Mouse (Mus musculus): Measurements from ENCODE around the gene Klk6. TPM values are rescaled to one million over a fixed set of nuclear protein-coding genes. Genes with fewer than 3 reads are reported as not detected.

Gene Klk6
- polyA plus RNA-seq, 1 experiment from 2014 or later = not detected

- Histone ChIP-seq H3K4me2 (no peak overlapping the region), H3K27ac (no peak overlapping the region), H3K27me3 (no peaks in the 10 kb centered on the region), H3K9me3 (no peaks in the 10 kb centered on the region), H3K4me1 (replicated peaks) (no peaks in the 10 kb centered on the region), H3K9ac (replicated peaks) (no peak overlapping the region), H3K36me3 (no peaks in the 10 kb centered on the region), H3K4me3 (replicated peaks) (no peak overlapping the region)
- ATAC-seq (ENCODE audit: insufficient number of reproducible peaks, insufficient read depth, low FRiP score, low TSS enrichment, low read depth) = no peak
- WGBS = 94% methylated on average over 7 of the region's 7 CpGs
Observed at GRCm38 (mm10) chr7:43821581-43821980, 2.7 kb upstream of the Klk6 start.

- ATAC-seq (ENCODE audit: insufficient number of reproducible peaks, insufficient read depth, low FRiP score, low TSS enrichment, low read depth) = no peak
- WGBS = 83% methylated on average over 5 of the region's 5 CpGs
- Histone ChIP-seq H3K9ac (replicated peaks) (no peak overlapping the region), H3K27ac (no peak overlapping the region), H3K9me3 (no peaks in the 10 kb centered on the region), H3K27me3 (no peaks in the 10 kb centered on the region), H3K4me1 (replicated peaks) (no peaks in the 10 kb centered on the region), H3K36me3 (no peaks in the 10 kb centered on the region), H3K4me2 (no peak overlapping the region), H3K4me3 (replicated peaks) (no peak overlapping the region)
Observed at GRCm38 (mm10) chr7:43826056-43826455, 1.8 kb downstream of the Klk6 start.

- H3K27ac ChIP-seq = no peak overlapping the region
- WGBS = 90% methylated on average over 4 of the region's 4 CpGs
- no peaks in the 10 kb centered on the region for H3K9me3 ChIP-seq
Observed at GRCm38 (mm10) chr7:43827706-43828105, 3.4 kb downstream of the Klk6 start.

GRCm38 (mm10) chr7:43829006-43829405 is 4.7 kb downstream of the Klk6 start:
- Histone ChIP-seq H3K4me3 (replicated peaks) (no peak overlapping the region), H3K4me1 (replicated peaks) (no peaks in the 10 kb centered on the region), H3K4me2 (no peak overlapping the region), H3K27ac (no peak overlapping the region), H3K27me3 (no peaks in the 10 kb centered on the region), H3K36me3 (no peaks in the 10 kb centered on the region), H3K9me3 (no peaks in the 10 kb centered on the region), H3K9ac (replicated peaks) (no peak overlapping the region)
- 83% methylated on average over 8 of the region's 8 CpGs for WGBS
- no peak for ATAC-seq (ENCODE audit: insufficient number of reproducible peaks, insufficient read depth, low FRiP score, low TSS enrichment, low read depth)

More at GRCm38 (mm10) chr7:43827706-43828105, 3.4 kb downstream of the Klk6 start:
- ATAC-seq (ENCODE audit: insufficient number of reproducible peaks, insufficient read depth, low FRiP score, low TSS enrichment, low read depth) = no peak
- H3K9ac ChIP-seq (replicated peaks) = no peak overlapping the region
- no peak overlapping the region for H3K4me2 ChIP-seq
- H3K4me3 ChIP-seq (replicated peaks) = no peak overlapping the region
- no peaks in the 10 kb centered on the region for H3K4me1 ChIP-seq (replicated peaks)
- no peaks in the 10 kb centered on the region for H3K27me3 ChIP-seq
- H3K36me3 ChIP-seq = no peaks in the 10 kb centered on the region

DNA sequence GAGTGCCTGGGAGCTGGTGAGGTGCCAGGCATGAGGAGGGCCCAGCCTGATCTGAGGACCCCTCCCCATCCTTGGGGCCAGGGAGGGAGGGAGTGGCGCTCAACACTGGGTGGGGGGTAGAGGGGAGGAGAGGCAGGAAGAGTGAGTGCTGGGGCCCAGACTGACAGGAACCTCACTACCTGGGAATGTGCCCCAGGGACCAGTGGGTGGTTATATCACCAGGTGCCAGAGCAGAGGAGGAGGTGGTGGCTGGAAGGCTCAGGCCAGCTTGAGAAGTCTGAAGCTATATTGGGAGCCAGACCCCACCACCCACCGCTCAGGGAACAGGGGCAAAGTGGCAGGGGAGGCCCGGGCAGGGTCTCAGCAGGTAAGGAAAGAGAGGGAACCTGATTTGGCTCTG is 17.4 kb downstream of the Klk6 start, which contains the start of gene Klk5:
Klk5 (plus strand) TSS at position 271 of the 400 bp plus-strand sequence.
- Histone ChIP-seq H3K36me3 (no peaks in the 10 kb centered on the region), H3K4me1 (replicated peaks) (no peaks in the 10 kb centered on the region), H3K4me2 (no peak within 1 kb of the TSS), H3K27ac (no peak within 1 kb of the TSS), H3K9ac (replicated peaks) (no peak within 1 kb of the TSS), H3K9me3 (no peaks in the 10 kb centered on the region), H3K27me3 (no peaks in the 10 kb centered on the region), H3K4me3 (replicated peaks) (no peak within 1 kb of the TSS)
- no peak for ATAC-seq (ENCODE audit: insufficient number of reproducible peaks, insufficient read depth, low FRiP score, low TSS enrichment, low read depth)
- WGBS = 52% methylated on average over 3 of the region's 3 CpGs

- H3K36me3 ChIP-seq = no peaks in the 10 kb centered on the region
- no peak overlapping the region for H3K9ac ChIP-seq (replicated peaks)
- WGBS = 94% methylated on average over 4 of the region's 4 CpGs
- H3K27ac ChIP-seq = no peak overlapping the region
- H3K4me2 ChIP-seq = no peak overlapping the region
- no peaks in the 10 kb centered on the region for H3K27me3 ChIP-seq
- no peak overlapping the region for H3K4me3 ChIP-seq (replicated peaks)
- no peaks in the 10 kb centered on the region for H3K9me3 ChIP-seq
- ATAC-seq (ENCODE audit: insufficient number of reproducible peaks, insufficient read depth, low FRiP score, low TSS enrichment, low read depth) = no peak; the same call in 1 of the 2 replicates
- no peaks in the 10 kb centered on the region for H3K4me1 ChIP-seq (replicated peaks)
Observed at GRCm38 (mm10) chr7:43843801-43844200, 19.5 kb downstream of the Klk6 start.

- H3K36me3 ChIP-seq = no peaks in the 10 kb centered on the region
- H3K4me3 ChIP-seq (replicated peaks) = no peak overlapping the region
- 90% methylated on average over 6 of the region's 6 CpGs for WGBS
- H3K9me3 ChIP-seq = no peaks in the 10 kb centered on the region
- H3K4me2 ChIP-seq = no peak overlapping the region
- ATAC-seq (ENCODE audit: insufficient number of reproducible peaks, insufficient read depth, low FRiP score, low TSS enrichment, low read depth) = no peak
- H3K27ac ChIP-seq = no peak overlapping the region
- no peak overlapping the region for H3K9ac ChIP-seq (replicated peaks)
- H3K27me3 ChIP-seq = no peaks in the 10 kb centered on the region
- H3K4me1 ChIP-seq (replicated peaks) = no peaks in the 10 kb centered on the region
Observed at GRCm38 (mm10) chr7:43851616-43852015, 27.3 kb downstream of the Klk6 start.

GRCm38 (mm10) chr7:43854642-43855380 is 30.5 kb downstream of the Klk6 start:
- Histone ChIP-seq H3K9me3 (no peaks in the 10 kb centered on the region), H3K36me3 (no peaks in the 10 kb centered on the region), H3K4me1 (replicated peaks) (no peaks in the 10 kb centered on the region), H3K4me2 (no peak overlapping the region), H3K9ac (replicated peaks) (no peak overlapping the region), H3K27me3 (no peaks in the 10 kb centered on the region), H3K4me3 (replicated peaks) (no peak overlapping the region), H3K27ac (no peak overlapping the region)
- no peak for ATAC-seq (ENCODE audit: insufficient number of reproducible peaks, insufficient read depth, low FRiP score, low TSS enrichment, low read depth)
- WGBS = 77% methylated on average over 9 of the region's 9 CpGs

- no peaks in the 10 kb centered on the region for H3K9me3 ChIP-seq
- H3K27me3 ChIP-seq = no peaks in the 10 kb centered on the region
- H3K27ac ChIP-seq = no peak overlapping the region
- no peaks in the 10 kb centered on the region for H3K4me1 ChIP-seq (replicated peaks)
- H3K36me3 ChIP-seq = no peaks in the 10 kb centered on the region
- no peak overlapping the region for H3K4me3 ChIP-seq (replicated peaks)
- no peak overlapping the region for H3K4me2 ChIP-seq
- no peak for ATAC-seq (ENCODE audit: insufficient number of reproducible peaks, insufficient read depth, low FRiP score, low TSS enrichment, low read depth)
- no peak overlapping the region for H3K9ac ChIP-seq (replicated peaks)
- 78% methylated on average over 3 of the region's 3 CpGs for WGBS
Observed at GRCm38 (mm10) chr7:43855709-43856108, 31.4 kb downstream of the Klk6 start.

DNA sequence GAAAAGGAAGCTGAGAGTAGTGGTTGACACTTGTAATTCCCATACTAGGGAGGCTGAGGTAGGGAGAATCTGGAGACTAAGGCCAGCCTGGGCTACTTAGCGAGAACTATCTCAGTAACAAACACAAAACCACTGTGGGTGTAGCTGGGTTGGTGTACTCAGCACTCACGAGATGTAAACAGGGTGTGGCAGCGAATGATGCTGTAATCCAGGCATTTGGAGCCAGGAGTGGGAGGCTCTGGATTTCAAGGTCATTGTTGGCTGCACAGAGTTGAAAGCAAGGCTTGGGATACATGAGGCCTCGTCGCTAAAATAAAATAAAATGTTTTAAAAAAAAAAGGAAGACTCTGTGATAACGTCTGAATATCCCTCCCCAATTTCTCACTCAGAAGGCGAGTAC is 32.0 kb downstream of the Klk6 start:
- Histone ChIP-seq H3K27me3 (no peaks in the 10 kb centered on the region), H3K4me3 (replicated peaks) (no peak overlapping the region), H3K27ac (no peak overlapping the region), H3K36me3 (no peaks in the 10 kb centered on the region), H3K4me1 (replicated peaks) (no peaks in the 10 kb centered on the region), H3K9ac (replicated peaks) (no peak overlapping the region), H3K4me2 (no peak overlapping the region), H3K9me3 (no peaks in the 10 kb centered on the region)
- ATAC-seq (ENCODE audit: insufficient number of reproducible peaks, insufficient read depth, low FRiP score, low TSS enrichment, low read depth) = no peak
- 83% methylated on average over 7 of the region's 7 CpGs for WGBS

GRCm38 (mm10) chr7:43857501-43857900 is 33.2 kb downstream of the Klk6 start:
- Histone ChIP-seq H3K9ac (replicated peaks) (no peak overlapping the region), H3K36me3 (no peaks in the 10 kb centered on the region), H3K9me3 (no peaks in the 10 kb centered on the region), H3K4me2 (no peak overlapping the region), H3K4me1 (replicated peaks) (no peaks in the 10 kb centered on the region), H3K4me3 (replicated peaks) (no peak overlapping the region), H3K27ac (no peak overlapping the region), H3K27me3 (no peaks in the 10 kb centered on the region)
- no peak for ATAC-seq (ENCODE audit: insufficient number of reproducible peaks, insufficient read depth, low FRiP score, low TSS enrichment, low read depth)
- WGBS = 91% methylated on average over 12 of the region's 12 CpGs

- no peaks in the 10 kb centered on the region for H3K36me3 ChIP-seq
- no peak overlapping the region for H3K4me3 ChIP-seq (replicated peaks)
- no peak overlapping the region for H3K4me2 ChIP-seq
- 87% methylated on average over 8 of the region's 8 CpGs for WGBS
- no peaks in the 10 kb centered on the region for H3K4me1 ChIP-seq (replicated peaks)
- H3K27me3 ChIP-seq = no peaks in the 10 kb centered on the region
- H3K27ac ChIP-seq = no peak overlapping the region
- H3K9me3 ChIP-seq = no peaks in the 10 kb centered on the region
- no peak for ATAC-seq (ENCODE audit: insufficient number of reproducible peaks, insufficient read depth, low FRiP score, low TSS enrichment, low read depth)
- H3K9ac ChIP-seq (replicated peaks) = no peak overlapping the region
Observed at GRCm38 (mm10) chr7:43860411-43860810, 36.1 kb downstream of the Klk6 start.
